Mouse (Mus musculus): Measurements from ENCODE around the gene Rrp12. TPM values are rescaled to one million over a fixed set of nuclear protein-coding genes. Genes with fewer than 3 reads are reported as not detected.

Rrp12 gene
- polyA plus RNA-seq, 1 experiment from 2014 or later = 15.4 TPM

DNA sequence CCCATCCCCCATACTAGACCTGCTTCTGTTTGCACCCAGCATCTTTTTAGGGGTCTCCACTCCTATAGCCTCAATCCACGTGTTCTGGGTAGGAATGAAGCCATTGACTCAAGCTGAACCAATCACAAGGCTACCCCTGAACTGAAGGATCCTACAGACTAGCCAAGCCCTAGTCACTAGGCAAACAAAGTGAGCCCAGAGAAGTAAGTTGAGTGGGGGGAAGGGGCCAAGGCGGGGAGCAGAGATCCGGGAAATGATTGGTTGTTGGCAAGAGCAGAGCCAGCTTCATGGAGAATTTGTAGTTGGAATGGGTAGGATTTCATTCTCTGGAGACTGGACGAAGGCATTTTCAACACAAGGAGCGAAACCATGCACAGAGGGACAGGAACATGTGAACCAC is 79.1 kb downstream of the Rrp12 start:
- WGBS = 71% methylated on average over 5 of the region's 5 CpGs

DNA sequence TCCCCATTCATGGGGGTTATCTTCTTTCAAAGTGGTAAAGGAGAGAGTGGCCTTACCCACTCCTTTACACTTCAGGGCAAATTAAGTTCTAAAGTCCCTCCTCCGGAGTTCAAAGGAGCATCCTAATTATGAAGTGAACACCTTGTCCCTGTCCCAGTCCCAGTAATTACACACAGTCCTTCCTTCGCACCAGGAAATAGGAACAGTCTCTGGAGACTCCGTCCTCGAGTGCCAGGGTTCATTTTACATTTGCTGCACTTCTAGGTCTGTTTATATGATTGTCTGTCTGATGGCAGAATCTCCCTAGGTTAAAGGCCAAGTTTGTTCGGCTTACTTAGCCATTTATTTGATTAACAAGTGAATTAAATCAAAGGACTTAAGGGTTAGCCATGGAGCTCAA is 79.6 kb downstream of the Rrp12 start:
- Histone ChIP-seq H3K27me3 (no peaks in the 10 kb centered on the region), H3K27ac (replicated peaks) (no peak overlapping the region), H3K4me3 (no peak overlapping the region), H3K9ac (no peak overlapping the region), H3K9me3 (no peaks in the 10 kb centered on the region), H3K4me2 (no peak overlapping the region), H3K4me1 (replicated peaks) (no peaks in the 10 kb centered on the region), H3K36me3 (no peaks in the 10 kb centered on the region)
- ATAC-seq (ENCODE audit: low read depth) = no peak
- WGBS = 76% methylated on average over 5 of the region's 5 CpGs

More for the DNA sequence above, 79.1 kb downstream of the Rrp12 start:
- Histone ChIP-seq H3K9ac (no peak overlapping the region), H3K27ac (replicated peaks) (no peak overlapping the region), H3K4me1 (replicated peaks) (no peaks in the 10 kb centered on the region), H3K4me2 (no peak overlapping the region), H3K9me3 (no peaks in the 10 kb centered on the region), H3K27me3 (no peaks in the 10 kb centered on the region), H3K4me3 (no peak overlapping the region), H3K36me3 (no peaks in the 10 kb centered on the region)
- no peak for ATAC-seq (ENCODE audit: low read depth)

DNA sequence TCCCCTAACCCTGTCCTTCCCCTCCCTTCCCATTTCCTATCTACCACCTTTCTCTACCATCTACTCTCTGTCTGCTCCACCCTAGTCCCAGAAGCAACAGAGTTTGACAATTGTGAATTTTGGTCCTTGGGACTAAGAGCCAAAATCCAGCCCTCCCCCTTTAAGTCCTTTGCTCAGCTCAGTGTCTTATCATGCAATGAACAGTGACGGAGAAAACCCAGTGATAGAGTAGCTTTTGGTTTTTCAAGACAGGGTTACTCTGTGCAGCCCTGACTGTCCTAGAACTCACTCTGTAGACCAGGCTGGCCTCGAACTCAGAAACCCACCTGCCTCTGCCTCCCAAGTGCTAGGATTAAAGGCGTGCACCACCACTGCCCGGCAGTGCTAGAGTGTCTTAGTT is 82.6 kb downstream of the Rrp12 start:
- H3K4me2 ChIP-seq = no peak overlapping the region
- H3K36me3 ChIP-seq = no peaks in the 10 kb centered on the region
- no peaks in the 10 kb centered on the region for H3K27me3 ChIP-seq
- H3K27ac ChIP-seq (replicated peaks) = no peak overlapping the region
- no peaks in the 10 kb centered on the region for H3K9me3 ChIP-seq
- no peak for ATAC-seq (ENCODE audit: low read depth)
- WGBS = 90% methylated on average over 4 of the region's 4 CpGs
- H3K9ac ChIP-seq = no peak overlapping the region
- no peaks in the 10 kb centered on the region for H3K4me1 ChIP-seq (replicated peaks)
- no peak overlapping the region for H3K4me3 ChIP-seq

Other genes with a start within 250 kb of the Rrp12 start
- gene Slit1, start 152.5 kb downstream of the Rrp12 start, polyA plus RNA-seq (2015; fragmentation: Nextera tagmentation; extraction: Ambion mirVana) = 34.2 and 35.8 TPM in 2 replicates
- gene Arhgap19, start 94.1 kb downstream of the Rrp12 start, polyA plus RNA-seq (2015; fragmentation: Nextera tagmentation; extraction: Ambion mirVana) = 6.2 and 7.6 TPM in 2 replicates
- gene Frat1, start 66.2 kb downstream of the Rrp12 start, polyA plus RNA-seq (2015; fragmentation: Nextera tagmentation; extraction: Ambion mirVana) = 22.0 and 24.8 TPM in 2 replicates
- gene Frat2, start 48.0 kb downstream of the Rrp12 start, polyA plus RNA-seq (2015; fragmentation: Nextera tagmentation; extraction: Ambion mirVana) = 10.2 and 11.7 TPM in 2 replicates
- gene Pgam1, start 15.8 kb upstream of the Rrp12 start, polyA plus RNA-seq (2015; fragmentation: Nextera tagmentation; extraction: Ambion mirVana) = 458 and 477 TPM in 2 replicates
- gene Exosc1, start 37.2 kb upstream of the Rrp12 start, polyA plus RNA-seq (2015; fragmentation: Nextera tagmentation; extraction: Ambion mirVana) = 64.4 and 69.4 TPM in 2 replicates
- 75.4 and 76.1 TPM in 2 replicates for gene Zdhhc16, start 37.3 kb upstream of the Rrp12 start, polyA plus RNA-seq (2015; fragmentation: Nextera tagmentation; extraction: Ambion mirVana)
- gene Mms19, start 85.0 kb upstream of the Rrp12 start, polyA plus RNA-seq (2015; fragmentation: Nextera tagmentation; extraction: Ambion mirVana) = 32.8 and 37.1 TPM in 2 replicates
- 14.9 and 15.6 TPM in 2 replicates for gene Ubtd1, start 85.6 kb upstream of the Rrp12 start, polyA plus RNA-seq (2015; fragmentation: Nextera tagmentation; extraction: Ambion mirVana)
- 0.53 and 0.73 TPM in 2 replicates for gene Ankrd2, start 139.8 kb upstream of the Rrp12 start, polyA plus RNA-seq (2015; fragmentation: Nextera tagmentation; extraction: Ambion mirVana)
- 0.93 and 1.6 TPM in 2 replicates for gene Hoga1, start 149.4 kb upstream of the Rrp12 start, polyA plus RNA-seq (2015; fragmentation: Nextera tagmentation; extraction: Ambion mirVana)
- 0.36 TPM in 1 of 2 replicates, not detected in the other for gene 4933411K16Rik, start 156.1 kb upstream of the Rrp12 start, polyA plus RNA-seq (2015; fragmentation: Nextera tagmentation; extraction: Ambion mirVana)
- gene Morn4, start 190.2 kb upstream of the Rrp12 start, polyA plus RNA-seq (2015; fragmentation: Nextera tagmentation; extraction: Ambion mirVana) = 116 and 125 TPM in 2 replicates
- gene Pi4k2a, start 194.3 kb upstream of the Rrp12 start, polyA plus RNA-seq (2015; fragmentation: Nextera tagmentation; extraction: Ambion mirVana) = 30.3 and 34.0 TPM in 2 replicates
- 9.1 and 9.7 TPM in 2 replicates for gene Avpi1, start 232.9 kb upstream of the Rrp12 start, polyA plus RNA-seq (2015; fragmentation: Nextera tagmentation; extraction: Ambion mirVana)